26 mouse cellular contexts compared by ENCODE assay signal in the genomic region with DNA sequence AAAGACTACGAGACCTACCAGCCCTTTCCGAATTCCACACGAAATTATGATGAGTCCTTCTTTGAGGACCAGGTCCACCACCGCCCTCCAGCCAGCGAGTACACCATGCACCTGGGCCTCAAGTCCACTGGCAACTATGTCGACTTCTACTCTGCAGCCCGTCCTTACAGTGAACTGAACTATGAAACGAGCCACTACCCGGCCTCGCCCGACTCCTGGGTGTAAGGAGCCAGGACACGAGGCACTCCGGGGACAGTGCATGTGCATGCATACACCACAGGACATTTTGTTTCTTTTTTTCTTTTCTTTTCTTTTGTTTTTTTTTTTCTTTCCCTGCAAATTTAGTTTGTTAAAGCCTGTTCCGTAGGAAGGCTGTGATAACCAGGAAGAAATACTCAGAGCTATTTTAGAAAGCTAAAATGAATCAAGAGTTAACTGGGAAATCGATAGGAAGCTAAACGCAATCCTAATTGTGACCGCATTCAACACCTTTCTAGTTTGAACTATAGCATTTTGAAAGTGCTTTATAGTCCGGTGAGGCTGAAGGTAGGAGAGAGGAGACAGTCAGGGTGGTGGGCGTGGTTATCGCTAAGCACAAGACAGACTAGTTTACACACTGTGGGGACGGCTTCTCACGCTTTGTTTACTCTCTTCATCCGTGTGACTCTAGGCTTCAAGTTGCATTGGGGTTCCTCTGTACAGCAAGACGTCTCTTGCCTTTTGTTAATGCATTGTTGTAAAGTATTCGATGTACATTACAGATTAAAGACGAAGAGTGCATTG.
DNase-seq lines count a peak whose midpoint lies in the region; ATAC-seq and TF ChIP-seq lines count a peak whose summit lies in the region.
"Had no signal": no experiment of that assay in that cellular context is flagged by ENCODE, and none has a peak within 500 bp of the region (broad histone marks: within the 10 kb centered on the region; RNA-seq: fewer than 3 reads in every experiment).

No protein-coding gene starts in this region.

- no peak overlapping the region for H3K27ac ChIP-seq in kidney, embryonic 14.5 days (ENCODE audit: low read depth, low read length)
- no peak overlapping the region for H3K27ac ChIP-seq in kidney, adult 2 months (ENCODE audit: insufficient read depth, low read depth, low read length)
- H3K27ac ChIP-seq in intestine, embryonic 15.5 days: no peak overlapping the region
- no peak overlapping the region for H3K27ac ChIP-seq in stomach, postnatal 0 days (replicated peaks)
- H3K27ac ChIP-seq: embryonic facial prominence, embryonic 13.5 days; forebrain, embryonic 10.5 days; gastrocnemius, adult 2 months; heart, embryonic 13.5 days; hindbrain, embryonic 14.5 days; hindbrain, postnatal 0 days had no signal

- no peak for TF ChIP-seq EP300 in stomach, postnatal 0 days (optimal IDR thresholded peaks at IDR 0.05)

- no peak overlapping the region for H3K4me2 ChIP-seq in kidney, embryonic 14.5 days (replicated peaks; ENCODE audit: low read depth, low read length)
- H3K4me2 ChIP-seq in intestine, embryonic 15.5 days (replicated peaks): no peak overlapping the region
- H3K4me2 ChIP-seq in stomach, postnatal 0 days (replicated peaks; ENCODE audit: low read depth): no peak overlapping the region; the same call in 1 of the 2 replicates
- H3K4me2 ChIP-seq: embryonic facial prominence, embryonic 13.5 days; heart, embryonic 13.5 days; hindbrain, embryonic 14.5 days had no signal

- H3K9me3 ChIP-seq in kidney, embryonic 14.5 days (ENCODE audit: control insufficient read depth, low read length): no peaks in the 10 kb centered on the region
- no peaks in the 10 kb centered on the region for H3K9me3 ChIP-seq in intestine, embryonic 15.5 days
- no peaks in the 10 kb centered on the region for H3K9me3 ChIP-seq in stomach, postnatal 0 days (ENCODE audit: control insufficient read depth, low read length)
- H3K9me3 ChIP-seq: embryonic facial prominence, embryonic 13.5 days; forebrain, embryonic 10.5 days; heart, embryonic 13.5 days had no signal

- no peak overlapping the region for H3K4me3 ChIP-seq in kidney, embryonic 14.5 days (ENCODE audit: low read length)
- H3K4me3 ChIP-seq in kidney, adult 2 months (ENCODE audit: insufficient read depth, low read depth, low read length): no peak overlapping the region
- no peak overlapping the region for H3K4me3 ChIP-seq in intestine, embryonic 15.5 days (replicated peaks)
- H3K4me3 ChIP-seq in stomach, postnatal 0 days (ENCODE audit: low read depth, low read length): no peak overlapping the region
- H3K4me3 ChIP-seq: embryonic facial prominence, embryonic 13.5 days; forebrain, embryonic 10.5 days; gastrocnemius, adult 2 months; heart, embryonic 13.5 days had no signal

- TF ChIP-seq CTCF in kidney, adult 2 months (conservative IDR thresholded peaks at IDR 0.05; ENCODE audit: insufficient read depth, insufficient read length, low read depth, low read length): no peak
- TF ChIP-seq CTCF in stomach, postnatal 0 days (IDR thresholded peaks at IDR 0.05; ENCODE audit: low read depth): no peak

- H3K9ac ChIP-seq in kidney, embryonic 14.5 days (ENCODE audit: low read depth, low read length): no peak overlapping the region
- H3K9ac ChIP-seq in intestine, embryonic 15.5 days: no peak overlapping the region
- H3K9ac ChIP-seq in stomach, postnatal 0 days (ENCODE audit: low read length): no peak overlapping the region
- H3K9ac ChIP-seq: embryonic facial prominence, embryonic 13.5 days; forebrain, postnatal 0 days; heart, embryonic 13.5 days; hindbrain, embryonic 14.5 days had no signal

- ATAC-seq in kidney, embryonic 14.5 days (ENCODE audit: low FRiP score, low TSS enrichment): 0 out of 2 replicates have a peak, but pooled peaks have one; percentile 39
- ATAC-seq in intestine, embryonic 15.5 days: peak; percentile 71
- 0 out of 2 replicates have a peak, but pooled peaks have one; percentile 26 for ATAC-seq in stomach, postnatal 0 days (ENCODE audit: low FRiP score, low TSS enrichment)
- ATAC-seq: activated CD4-positive, CD25-positive, alpha-beta regulatory T cell, adult 4 months; CD4-positive, CD25-positive, alpha-beta regulatory T cell, adult 4 months; forebrain, embryonic 14.5 days; forebrain, postnatal 0 days; hindbrain, postnatal 0 days; inflammation-experienced regulatory T-cells, adult 6 months had no signal

- 79% methylated on average over 26 of the region's 26 CpGs for WGBS in kidney, embryonic 14.5 days
- WGBS in kidney, adult 2 months: 77% methylated on average over 26 of the region's 26 CpGs
- WGBS in intestine, embryonic 15.5 days: 72% methylated on average over 26 of the region's 26 CpGs
- 67% methylated on average over 26 of the region's 26 CpGs for WGBS in stomach, postnatal 0 days

- no peaks in the 10 kb centered on the region for H3K27me3 ChIP-seq in kidney, embryonic 14.5 days (ENCODE audit: control insufficient read depth, insufficient read depth, low read length)
- no peaks in the 10 kb centered on the region for H3K27me3 ChIP-seq in kidney, adult 2 months (replicated peaks; ENCODE audit: control insufficient read depth, insufficient read depth, low read length)
- H3K27me3 ChIP-seq in intestine, embryonic 15.5 days (replicated peaks): no peaks in the 10 kb centered on the region
- no peaks in the 10 kb centered on the region for H3K27me3 ChIP-seq in stomach, postnatal 0 days (ENCODE audit: control insufficient read depth, insufficient read depth, low read length)
- H3K27me3 ChIP-seq: embryonic facial prominence, embryonic 13.5 days; heart, embryonic 13.5 days had no signal

- TF ChIP-seq POLR2A in kidney, adult 2 months (IDR thresholded peaks at IDR 0.05; ENCODE audit: low read depth, low read length): no peak

- no peaks in the 10 kb centered on the region for H3K36me3 ChIP-seq in kidney, embryonic 14.5 days (ENCODE audit: control insufficient read depth, insufficient read depth, low read length)
- no peaks in the 10 kb centered on the region for H3K36me3 ChIP-seq in kidney, adult 2 months (ENCODE audit: control insufficient read depth, insufficient read depth, low read length)
- H3K36me3 ChIP-seq in intestine, embryonic 15.5 days: no peaks in the 10 kb centered on the region
- no peaks in the 10 kb centered on the region for H3K36me3 ChIP-seq in stomach, postnatal 0 days (ENCODE audit: control insufficient read depth, insufficient read depth, low read length)
- H3K36me3 ChIP-seq: embryonic facial prominence, embryonic 13.5 days; heart, embryonic 13.5 days had no signal

- no peak for DNase-seq in kidney, adult 2 months
- DNase-seq in R1 (ENCODE audit: low read depth, low spot score): peak; percentile 38
- DNase-seq in stomach, postnatal 0 days (ENCODE audit: low spot score): peak; percentile 18
- DNase-seq in cerebellum, postnatal 10 days: no peak
- DNase-seq: adrenal gland, adult 8-10 months; adrenal gland, postnatal 25 days; cerebellum, adult 11-12 months; cerebellum, adult 8-10 months; cerebellum, postnatal 25 days; forebrain, postnatal 0 days; gastrocnemius, adult 2 months; gastrocnemius, postnatal 14 days; heart, adult 18-20 months; heart, postnatal 14 days; heart, postnatal 4 days had no signal

- H3K4me1 ChIP-seq in kidney, embryonic 14.5 days (ENCODE audit: control insufficient read depth, insufficient read depth, low read length): no peaks in the 10 kb centered on the region
- no peaks in the 10 kb centered on the region for H3K4me1 ChIP-seq in kidney, adult 2 months (ENCODE audit: control insufficient read depth, insufficient read depth, low read length)
- no peaks in the 10 kb centered on the region for H3K4me1 ChIP-seq in intestine, embryonic 15.5 days (replicated peaks)
- H3K4me1 ChIP-seq in stomach, postnatal 0 days (replicated peaks; ENCODE audit: control insufficient read depth, insufficient read depth): no peaks in the 10 kb centered on the region
- H3K4me1 ChIP-seq: embryonic facial prominence, embryonic 13.5 days; forebrain, embryonic 10.5 days; heart, embryonic 13.5 days had no signal

Comparison
In these comparisons a context has a peak if more than half of its experiments do, and no peak if none do; other contexts are left out.
1. DNase-seq: peak in R1 (single experiment) and stomach, postnatal 0 days (single experiment); none in kidney, adult 2 months (single experiment) and cerebellum, postnatal 10 days (0 of 2).
2. Peak in every context shown above with its lines, with median percentiles within 50 percentile points of each other: ATAC-seq.